Mouse (Mus musculus) testis, adult 2 months (tissue): Measurements from ENCODE around the gene Tmem199. TPM values are rescaled to one million over a fixed set of nuclear protein-coding genes. Genes with fewer than 3 reads are reported as not detected.

Experiments
- H3K27ac ChIP-seq: fragments of 200-500 bp; 2 replicates; pipeline ENCODE4 v1.5.1; 2012; ENCODE audit warnings: low read depth, low read length; ENCODE audit not compliant: control insufficient read depth, insufficient read depth
- H3K27me3 ChIP-seq: fragments of 200-500 bp; 2 replicates; pipeline ENCODE4 v1.6.1; 2012; ENCODE audit warnings: mild to moderate bottlenecking, low read length, moderate library complexity; ENCODE audit not compliant: control insufficient read depth, insufficient read depth
- H3K36me3 ChIP-seq: fragments of 200-500 bp; 2 replicates; pipeline ENCODE4 v1.6.1; 2012; ENCODE audit warnings: mild to moderate bottlenecking, low read length; ENCODE audit not compliant: control insufficient read depth, insufficient read depth
- H3K4me1 ChIP-seq: fragments of 200-500 bp; 2 replicates; pipeline ENCODE4 v1.6.1; 2012; ENCODE audit warnings: low read length; ENCODE audit not compliant: control insufficient read depth, insufficient read depth
- H3K4me3 ChIP-seq: fragments of 200-500 bp; 2 replicates; pipeline ENCODE4 v1.5.1; 2012; ENCODE audit warnings: low read depth, mild to moderate bottlenecking, low read length, moderate library complexity, mixed read lengths; ENCODE audit not compliant: control insufficient read depth
- CTCF ChIP-seq: fragments of 200-500 bp; IDR thresholded peaks from 2 replicates; pipeline ENCODE4 v1.5.1; 2012; ENCODE audit warnings: low read depth, mild to moderate bottlenecking, inconsistent platforms, low read length, moderate library complexity; ENCODE audit not compliant: control insufficient read depth, insufficient read depth, insufficient replicate concordance
- POLR2A ChIP-seq: fragments of 200-500 bp; IDR thresholded peaks from 2 replicates; pipeline ENCODE4 v1.6.1; 2012; ENCODE audit warnings: low read depth, mild to moderate bottlenecking, inconsistent platforms, low read length, moderate library complexity; ENCODE audit not compliant: control insufficient read depth
- polyA plus RNA-seq: library from polyadenylated mRNA; depleted of rRNA; stranded (reverse); fragments of >200 nt; gene quantifications from 2 replicates; pipeline ENCODE4 v1.2.3, GENCODE M21; 2012

Tmem199 gene
- polyA plus RNA-seq, 1 experiment, result 19.2 TPM

DNA sequence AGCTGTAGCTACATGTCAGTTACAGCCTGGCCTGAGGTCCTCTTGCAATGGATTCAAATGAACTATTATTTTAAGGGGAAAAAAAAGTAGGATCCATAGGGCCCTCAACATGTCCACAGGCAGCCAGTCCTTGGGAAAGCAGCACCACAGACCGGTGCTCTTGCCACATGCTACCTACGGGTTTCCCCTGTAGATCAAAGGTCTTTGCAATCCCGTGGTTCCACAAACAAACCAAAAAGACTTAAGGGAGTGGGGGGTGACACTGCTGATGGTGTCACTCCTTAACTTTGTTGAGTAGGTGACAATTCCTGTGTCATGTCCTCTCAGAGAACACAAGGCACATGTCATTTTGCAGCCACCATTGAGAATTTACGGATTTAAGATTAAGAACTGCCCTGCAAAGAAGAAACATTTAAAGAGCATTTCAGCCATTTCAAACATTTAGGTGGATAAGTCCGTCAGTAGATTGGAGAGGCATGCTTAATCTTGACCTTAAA, 37.6 kb upstream of the Tmem199 start:
- Histone ChIP-seq H3K4me3 (peak overlapping the region; percentile 96), H3K36me3 (no peaks in the 10 kb centered on the region), H3K27ac (peak overlapping the region; percentile 99), H3K27me3 (no peaks in the 10 kb centered on the region), H3K4me1 (peaks cover 6% of the 10 kb centered on the region)
- TF ChIP-seq POLR2A (no peak), CTCF (no peak)

DNA sequence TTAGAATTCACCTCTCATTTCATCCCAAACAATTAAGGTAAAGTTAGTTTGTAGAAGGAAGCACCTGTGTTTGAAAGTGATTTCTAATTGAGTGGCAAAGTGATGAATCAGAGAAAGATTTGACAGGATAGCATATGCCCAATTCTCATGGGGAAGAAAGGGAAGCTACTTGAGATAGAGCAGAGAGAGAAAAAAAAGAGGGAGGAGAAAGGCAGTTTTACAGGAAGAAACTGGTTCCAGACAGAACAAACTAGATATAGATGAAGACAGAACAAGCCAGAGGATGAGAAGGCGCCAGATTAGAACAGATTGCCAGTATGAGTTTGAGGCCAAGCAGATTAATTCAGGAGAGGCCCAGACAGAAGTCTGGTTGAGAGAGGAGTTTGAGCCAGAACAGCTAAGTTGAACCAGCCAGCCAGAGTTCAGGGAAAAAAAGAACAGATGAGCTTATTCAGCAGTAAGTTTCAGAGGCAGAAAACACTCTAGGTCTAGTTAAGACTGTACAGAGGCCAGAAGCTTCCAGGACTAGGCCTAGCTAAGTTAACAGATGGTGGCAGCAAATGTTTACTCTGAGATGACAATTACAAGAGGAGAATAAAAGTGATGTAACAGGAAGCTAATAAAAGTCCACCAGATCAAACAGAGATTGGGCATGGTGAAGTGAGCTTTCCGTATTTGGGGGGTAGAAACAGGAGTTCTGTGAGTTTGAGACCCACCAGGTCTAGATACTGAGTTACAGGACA, 35.9 kb upstream of the Tmem199 start:
- TF ChIP-seq CTCF (no peak), POLR2A (no peak)
- Histone ChIP-seq H3K36me3 (no peaks in the 10 kb centered on the region; the same call in none of the 2 replicates), H3K4me3 (no peak overlapping the region; the same call in 1 of the 2 replicates), H3K4me1 (peaks cover 6% of the 10 kb centered on the region), H3K27ac (no peak overlapping the region), H3K27me3 (no peaks in the 10 kb centered on the region)

DNA sequence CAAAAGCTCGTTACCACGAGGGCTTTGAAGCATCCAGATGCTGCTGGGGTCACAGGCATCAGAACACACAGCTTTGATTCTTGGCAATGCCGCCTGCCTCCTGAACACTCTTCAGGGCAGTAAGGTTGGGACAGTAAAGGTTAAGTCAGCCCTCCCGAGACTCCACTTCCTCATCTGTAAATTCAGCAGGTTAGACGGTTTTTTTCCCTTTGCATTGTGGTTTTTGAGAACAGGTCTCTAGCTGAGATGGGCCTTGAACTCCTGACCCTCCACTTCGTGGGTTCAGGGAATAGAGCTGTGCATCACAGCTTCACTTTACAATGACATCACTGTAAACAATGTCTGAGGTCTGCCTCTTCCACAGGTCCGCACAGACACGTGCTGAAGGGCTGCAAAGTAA, 33.2 kb upstream of the Tmem199 start:
- Histone ChIP-seq H3K4me3 (no peak overlapping the region), H3K4me1 (0 out of 2 replicates have a peak, but pooled peaks cover 2% of the 10 kb centered on the region), H3K27me3 (no peaks in the 10 kb centered on the region), H3K36me3 (peaks cover 3% of the 10 kb centered on the region), H3K27ac (no peak overlapping the region)
- TF ChIP-seq POLR2A (no peak), CTCF (no peak)

DNA sequence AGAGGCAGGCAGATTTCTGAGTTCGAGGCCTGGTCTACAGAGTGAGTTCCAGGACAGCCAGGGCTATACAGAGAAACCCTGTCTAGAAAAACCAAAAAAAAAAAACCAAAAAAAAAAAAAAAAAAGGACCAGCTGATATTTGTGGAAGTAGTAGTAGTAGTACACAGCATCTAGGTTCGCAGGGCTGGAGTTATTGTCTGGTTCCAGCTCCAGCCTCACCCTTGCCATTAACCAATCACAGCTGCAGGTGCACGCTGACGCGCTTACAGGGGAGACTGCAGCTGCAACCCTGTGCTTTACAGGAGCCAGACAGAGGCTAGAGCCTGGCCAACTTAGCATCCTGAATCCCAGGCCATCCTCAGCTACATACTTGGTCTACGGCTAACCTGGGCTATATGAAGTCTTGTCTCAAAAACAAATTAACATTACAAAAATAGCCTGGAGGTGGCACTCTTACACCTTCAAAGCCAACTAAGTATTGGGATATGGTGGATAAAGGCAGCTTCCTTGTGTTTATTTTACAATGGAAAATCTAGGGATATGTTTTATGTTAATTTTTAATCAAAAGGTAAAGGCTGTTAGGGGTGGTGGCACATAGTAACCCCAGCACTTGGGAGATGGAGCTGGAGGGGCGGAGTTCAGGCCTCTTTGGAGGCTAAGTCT, 32.6 kb upstream of the Tmem199 start:
- H3K4me1 ChIP-seq, result 0 out of 2 replicates have a peak, but pooled peaks cover 2% of the 10 kb centered on the region
- peaks cover 3% of the 10 kb centered on the region for H3K36me3 ChIP-seq
- H3K27me3 ChIP-seq, result no peaks in the 10 kb centered on the region
- H3K27ac ChIP-seq, result no peak overlapping the region
- no peak for TF ChIP-seq CTCF
- no peak for TF ChIP-seq POLR2A
- H3K4me3 ChIP-seq, result no peak overlapping the region

DNA sequence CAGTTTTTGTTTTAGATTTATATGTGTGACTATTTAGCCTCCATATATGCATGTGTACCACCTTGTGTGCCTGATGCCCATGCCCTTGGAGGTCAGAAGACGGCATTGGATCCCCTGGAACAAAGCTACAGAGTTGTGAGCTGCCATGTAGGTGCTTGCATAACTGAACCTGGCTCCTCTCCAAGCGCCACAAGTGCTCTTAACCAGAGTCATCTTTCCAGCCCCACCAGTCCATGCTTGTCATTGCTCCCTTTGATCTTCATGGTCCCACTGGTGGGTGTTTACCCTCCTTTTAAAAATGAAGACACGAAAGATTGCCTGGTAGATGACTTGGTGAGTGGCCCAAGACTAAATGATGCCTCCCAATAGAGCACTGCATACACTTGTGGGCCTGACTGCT, 28.4 kb upstream of the Tmem199 start:
- Histone ChIP-seq H3K27me3 (no peaks in the 10 kb centered on the region), H3K4me1 (peaks cover 2% of the 10 kb centered on the region), H3K4me3 (no peak overlapping the region), H3K27ac (no peak overlapping the region), H3K36me3 (peaks cover 5% of the 10 kb centered on the region)
- no peak for TF ChIP-seq POLR2A
- no peak for TF ChIP-seq CTCF

DNA sequence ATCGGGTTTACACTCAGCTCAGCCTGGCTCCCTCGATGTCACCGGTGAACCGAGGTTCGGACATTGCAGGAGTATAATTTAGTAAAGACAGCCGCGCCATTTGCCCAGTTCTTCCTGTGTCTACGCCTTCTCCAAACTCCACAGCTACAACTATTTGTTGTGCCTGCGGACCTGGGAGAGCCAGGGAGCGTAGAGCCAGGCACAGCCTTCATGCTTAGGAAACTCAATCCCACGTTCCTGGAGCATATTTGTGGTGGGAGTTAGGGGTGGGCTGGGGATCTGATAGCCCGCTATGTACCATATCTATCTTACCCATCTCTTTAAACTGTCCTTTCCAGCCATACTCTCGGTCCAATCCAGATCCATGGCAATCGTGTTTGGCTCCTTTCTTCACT, 24.7 kb upstream of the Tmem199 start:
- Histone ChIP-seq H3K4me1 (peaks cover 2% of the 10 kb centered on the region), H3K27me3 (no peaks in the 10 kb centered on the region), H3K27ac (peak overlapping the region; percentile 99), H3K4me3 (peak overlapping the region; percentile 100), H3K36me3 (peaks cover 4% of the 10 kb centered on the region)
- TF ChIP-seq POLR2A, result no peak
- no peak for TF ChIP-seq CTCF

DNA sequence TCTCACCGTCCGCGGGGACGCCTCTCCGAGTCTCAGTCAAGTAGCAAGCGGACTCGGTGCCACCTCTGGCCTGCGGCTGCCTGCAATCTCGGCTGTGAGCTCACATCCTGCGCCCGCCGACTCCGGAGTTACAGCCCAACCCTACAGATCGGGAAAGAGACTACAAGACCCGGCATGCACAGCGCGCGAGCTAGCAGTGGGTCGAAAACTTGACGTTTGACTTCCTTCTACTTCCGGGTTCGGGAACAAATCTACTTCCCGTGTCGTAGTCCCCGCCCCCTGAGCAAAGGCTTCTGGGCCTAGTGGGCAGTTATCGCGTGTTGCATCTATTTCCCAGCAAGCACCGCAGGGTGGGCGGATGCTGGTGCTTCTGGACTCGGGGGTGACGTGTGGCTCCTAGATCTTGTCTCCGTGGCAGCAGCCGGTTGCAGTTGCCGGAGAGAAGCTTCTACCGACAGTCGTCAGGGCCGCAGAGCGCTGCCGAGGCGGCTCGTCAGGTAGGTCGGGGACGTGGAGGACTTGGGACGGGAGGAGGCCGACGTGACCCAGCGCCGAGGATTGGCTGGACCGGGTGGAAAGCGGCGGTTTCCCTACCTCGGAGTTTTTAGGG, 24.2 kb upstream of the Tmem199 start, which contains the start of the genes Tnfaip1 and Ift20:
Gene Tnfaip1, minus strand, starts transcription at position 253 of the 610 bp plus-strand sequence.
Gene Ift20, plus strand, starts transcription at position 282 of the 610 bp plus-strand sequence.
- Histone ChIP-seq H3K27ac (peak within 1 kb of the TSS; percentile 99), H3K4me1 (peaks cover 2% of the 10 kb centered on the region), H3K4me3 (peak within 1 kb of the TSS; percentile 100), H3K27me3 (no peaks in the 10 kb centered on the region), H3K36me3 (peaks cover 4% of the 10 kb centered on the region)
- TF ChIP-seq POLR2A (peak; percentile 89), CTCF (no peak)
